Mouse (Mus musculus) liver (tissue): ENCODE data around the gene Ccdc159.

Source experiments
- DNase-seq: peaks from one replicate; pipeline ENCODE4 v3.0.0-alpha.2; 2020; ENCODE audit warnings: mixed read lengths

Ccdc159 gene

DNA sequence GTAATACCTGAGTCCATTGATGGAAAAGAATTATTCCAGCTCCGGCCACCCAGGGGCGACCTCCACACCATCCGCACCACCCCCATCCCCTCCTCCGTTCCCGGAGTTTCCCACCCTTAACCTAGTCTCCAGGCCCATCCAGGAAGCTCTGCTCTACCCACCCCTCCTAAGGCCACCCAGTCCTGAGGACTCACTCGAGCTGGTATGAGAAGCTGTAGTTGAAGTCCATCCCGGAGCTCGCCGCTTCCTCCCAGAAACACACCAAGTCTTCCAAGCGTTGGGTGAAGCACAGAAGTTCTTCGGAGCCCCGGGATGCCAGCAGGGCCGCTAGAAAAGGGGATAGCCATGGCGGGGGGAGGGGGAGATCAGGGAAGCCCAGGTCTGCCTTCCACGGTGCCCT, 34.7 kb downstream of the Ccdc159 start:
- no peak for DNase-seq

DNA sequence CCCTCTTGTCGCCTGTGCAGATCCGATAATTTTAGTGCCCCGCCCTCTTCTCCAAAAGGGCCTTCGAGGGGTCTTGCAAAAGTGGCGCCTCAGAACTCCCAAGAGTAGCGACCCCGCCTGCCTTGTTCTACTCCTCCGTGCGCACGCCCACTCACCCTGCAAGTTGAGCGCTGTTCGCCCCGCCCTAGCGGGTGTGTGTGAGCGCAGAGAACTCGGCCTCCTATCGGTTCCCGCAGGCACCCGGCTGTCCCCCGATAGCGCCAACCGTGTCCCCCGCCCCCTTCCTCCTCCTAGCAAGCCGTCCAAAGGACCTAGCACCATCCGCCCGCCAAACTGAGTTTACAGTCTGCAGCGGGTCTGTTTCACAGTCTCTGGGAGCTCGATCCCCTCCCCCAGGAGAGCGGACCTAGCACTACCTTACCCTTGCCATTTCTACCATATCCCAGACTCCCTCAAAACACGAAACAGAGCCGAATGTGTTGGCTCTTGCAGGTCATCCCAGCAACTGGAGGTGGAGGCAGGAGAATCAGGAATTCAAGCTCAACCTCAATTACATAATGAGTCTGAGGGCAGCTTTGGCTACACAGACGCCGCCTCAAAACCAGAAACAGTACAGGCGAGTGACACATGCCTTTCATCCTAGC, 35.3 kb downstream of the Ccdc159 start:
- DNase-seq: peak; percentile 99

DNA sequence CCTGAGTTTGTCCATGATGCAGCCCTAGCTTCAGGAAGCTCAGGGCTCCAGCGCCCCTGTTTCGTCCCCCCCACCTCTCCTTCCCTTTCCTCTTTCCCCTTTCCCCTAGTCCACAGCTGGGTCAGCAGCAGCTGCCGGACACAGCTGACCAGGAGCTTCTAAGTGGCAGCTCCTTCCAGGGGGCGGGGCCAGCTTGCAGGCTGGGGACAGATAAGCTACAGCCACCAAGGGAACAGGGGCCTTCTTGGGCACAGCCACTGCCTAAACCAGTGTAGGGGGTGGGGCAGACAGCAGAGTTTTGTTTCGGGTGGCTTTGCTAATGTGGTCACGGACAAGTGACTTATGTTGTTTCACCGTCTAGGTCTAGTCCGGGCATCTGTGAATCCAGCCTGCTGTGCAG, 36.1 kb downstream of the Ccdc159 start, which contains the start of gene Epor:
TSS of gene Epor (minus strand) at position 90 of the 400 bp plus-strand sequence.
- DNase-seq: peak; percentile 96

DNA sequence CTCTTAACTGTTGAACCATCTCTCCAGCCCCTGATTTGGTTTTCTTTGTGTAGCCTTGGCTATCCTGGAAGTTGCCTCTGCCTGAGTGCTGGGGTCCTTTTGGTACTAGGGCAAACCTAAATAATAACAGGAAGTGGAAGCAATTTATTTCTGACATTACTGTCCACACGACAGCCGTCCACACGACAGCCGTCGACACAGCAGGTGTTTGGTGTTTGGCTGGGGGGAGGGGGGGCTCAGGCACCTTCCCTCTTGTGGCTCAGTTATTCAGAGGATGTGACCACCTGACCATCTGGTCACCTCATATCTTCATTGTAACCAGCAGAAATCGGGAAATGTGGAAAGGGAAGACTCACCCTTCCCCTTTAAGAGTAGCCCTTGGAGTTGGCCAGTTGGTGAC, 41.6 kb downstream of the Ccdc159 start:
- no peak for DNase-seq

DNA sequence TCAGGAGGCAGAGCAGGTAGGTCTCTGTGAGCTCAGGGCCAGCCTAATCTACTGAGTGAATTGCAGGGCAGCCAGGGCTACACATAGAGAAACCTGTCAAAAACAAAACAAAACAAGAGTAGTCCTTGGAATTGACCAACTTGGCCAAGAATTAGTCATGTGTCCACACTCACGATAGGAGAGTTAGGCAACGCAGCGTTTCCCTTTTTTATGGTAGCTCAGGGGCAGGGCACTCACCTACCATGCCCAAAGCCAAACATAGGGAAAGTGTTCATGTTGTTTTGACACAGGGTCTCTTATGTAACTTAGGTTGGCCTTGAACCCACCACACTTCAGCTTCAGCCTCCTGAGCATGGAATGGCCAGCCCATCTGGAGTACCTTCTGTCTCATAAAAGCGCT, 42.0 kb downstream of the Ccdc159 start:
- DNase-seq: no peak

DNA sequence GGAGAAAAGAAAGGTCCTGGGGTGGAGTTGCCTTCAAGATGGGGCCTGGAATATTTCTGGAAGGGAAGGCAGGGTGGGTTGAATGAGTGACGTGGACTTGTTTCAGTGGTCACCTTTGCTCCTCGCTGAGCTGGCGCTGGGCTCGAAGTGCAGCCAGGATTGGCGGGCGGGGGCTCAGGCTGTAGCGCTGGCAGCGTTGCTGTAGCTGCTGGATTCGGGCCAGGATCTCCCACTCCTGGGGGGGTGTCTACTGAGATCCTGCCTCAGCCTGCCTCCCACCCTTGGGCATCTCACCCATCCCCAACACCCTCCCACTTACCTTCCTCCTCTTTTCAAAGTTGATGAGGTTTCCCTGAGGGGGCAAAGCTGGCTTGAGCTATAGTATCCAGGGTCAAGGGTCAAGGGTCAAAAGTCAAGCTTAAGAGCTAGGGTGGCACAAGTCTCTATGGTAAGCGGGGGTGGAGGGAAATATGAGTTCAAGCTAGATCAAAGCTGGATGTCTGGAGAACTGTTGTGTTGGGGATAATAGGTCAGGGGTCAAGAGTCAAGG, 49.4 kb downstream of the Ccdc159 start:
- no peak for DNase-seq

DNA sequence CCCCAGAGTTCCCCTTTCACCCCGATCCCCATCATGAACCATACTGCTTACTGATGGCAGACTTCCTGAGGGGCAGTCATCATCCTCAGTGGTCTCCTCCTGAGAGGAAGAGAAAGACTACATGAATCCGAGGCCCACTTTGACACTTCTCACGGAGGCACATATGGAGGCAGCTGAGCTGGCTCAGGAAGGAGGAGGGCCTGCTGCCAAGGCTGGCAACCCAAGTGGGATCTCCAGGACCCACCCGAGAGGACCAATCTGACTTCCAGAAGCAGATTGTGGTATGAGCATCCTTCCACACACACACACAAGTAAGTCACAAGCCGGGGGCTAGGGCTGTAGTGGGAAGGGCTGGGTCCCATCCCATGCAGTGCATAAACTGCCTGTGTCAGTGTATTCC, 50.1 kb downstream of the Ccdc159 start:
- DNase-seq: no peak

DNA sequence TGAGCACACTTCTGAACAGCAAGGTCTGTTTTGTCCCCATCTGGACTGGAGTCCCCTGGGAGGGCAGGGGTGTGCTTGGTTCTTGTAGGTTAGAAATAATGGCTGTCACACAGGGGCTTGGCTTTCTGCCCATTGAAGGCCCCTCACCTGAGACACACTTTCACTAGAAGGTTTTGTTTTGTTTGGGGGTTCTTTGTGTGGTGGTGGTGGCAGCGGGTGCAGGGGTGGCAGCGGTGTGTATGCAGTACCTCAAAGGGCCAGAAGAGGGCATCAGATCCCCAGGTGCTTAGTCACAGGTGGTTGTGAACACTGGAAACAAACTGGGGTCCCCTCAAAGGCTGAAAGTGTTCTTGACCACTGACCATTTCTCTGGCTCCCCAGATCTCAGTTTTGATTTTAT, 50.7 kb downstream of the Ccdc159 start:
- peak; percentile 72 for DNase-seq

DNA sequence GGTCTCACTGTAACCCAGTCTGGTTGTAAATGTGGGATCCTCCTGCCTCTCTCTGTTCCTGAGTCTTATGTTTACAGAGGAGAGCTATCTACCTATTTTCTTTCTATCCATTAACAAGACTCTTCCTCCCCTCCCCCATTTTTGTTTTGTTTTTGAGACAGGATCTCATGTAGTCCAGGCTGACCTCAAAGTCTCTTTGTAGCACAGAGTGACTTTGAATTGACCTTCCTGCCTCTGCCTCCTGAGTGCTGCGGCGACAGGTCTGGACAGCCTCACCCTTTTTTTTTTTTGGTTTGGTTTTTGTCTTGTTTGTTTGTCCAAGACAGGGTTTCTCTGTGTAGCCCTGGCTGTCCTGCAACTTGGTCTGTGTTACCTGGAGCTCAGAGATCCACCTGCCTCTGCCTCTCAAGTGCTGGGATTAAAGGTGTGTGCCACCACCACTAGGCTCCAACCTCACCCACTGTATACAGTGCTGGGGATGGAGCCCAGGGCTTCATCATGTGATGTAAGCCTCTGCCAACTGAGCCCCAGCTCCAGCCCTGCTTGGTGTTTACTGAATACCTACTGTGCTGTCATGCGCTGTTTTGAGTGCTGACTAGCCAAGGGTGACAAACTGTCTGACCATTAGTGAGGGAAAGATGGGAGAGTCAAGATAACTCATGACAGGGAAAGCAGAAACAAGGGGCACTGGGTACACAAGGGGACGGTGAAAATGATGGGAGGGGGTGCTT, 51.3 kb downstream of the Ccdc159 start:
- no peak for DNase-seq

DNA sequence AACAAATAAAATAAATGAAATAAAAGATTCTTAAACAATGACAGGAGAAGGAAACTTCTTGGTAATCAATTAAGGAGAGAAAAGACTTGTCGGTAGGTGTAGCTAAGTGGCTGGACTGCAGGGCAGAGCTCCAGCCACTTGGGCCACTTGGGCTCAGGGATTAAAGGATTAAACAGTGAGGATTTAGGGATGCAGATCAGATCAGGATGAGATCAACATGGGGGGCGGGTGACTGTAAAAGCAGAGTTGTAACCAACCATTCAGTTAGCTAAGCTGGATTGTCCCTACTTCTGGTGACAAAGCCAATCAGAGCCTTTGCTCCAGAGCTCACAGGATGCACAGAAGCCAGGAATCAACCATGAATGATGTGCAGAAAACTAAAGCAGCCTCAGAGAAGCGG, 56.6 kb downstream of the Ccdc159 start:
- no peak for DNase-seq
